Mouse (Mus musculus) forebrain, embryonic 12.5 days (tissue): ENCODE measurements around the gene Hist1h1a. TPM values are rescaled to one million over a fixed set of nuclear protein-coding genes. Genes with fewer than 3 reads are reported as not detected.
"Not testable (repeated sequence)": the region's sequence is repeated elsewhere in the genome, so short reads cannot be mapped to it uniquely, and the experiment has no call there.

ENCODE experiments used
- ATAC-seq: fragments of 200-750 bp; cut with Nextera tagmentation; 2 replicates; pipeline ENCODE4 v1.8.0; 2017; ENCODE audit warnings: moderate TSS enrichment; ENCODE audit not compliant: low FRiP score
- H3K27ac ChIP-seq: fragments of 300-500 bp; sonication (generic); 2 replicates; pipeline ENCODE4 v1.5.1; 2016; ENCODE audit warnings: mild to moderate bottlenecking
- H3K27me3 ChIP-seq: fragments of 300-500 bp; sonication (generic); 2 replicates; pipeline ENCODE4 v1.6.1; 2016; ENCODE audit warnings: mild to moderate bottlenecking
- H3K36me3 ChIP-seq: fragments of 300-500 bp; sonication (generic); replicated peaks from 2 replicates; pipeline ENCODE4 v1.6.1; 2016; ENCODE audit warnings: mild to moderate bottlenecking
- H3K4me1 ChIP-seq: fragments of 300-500 bp; sonication (generic); 2 replicates; pipeline ENCODE4 v1.6.1; 2016
- H3K4me2 ChIP-seq: fragments of 300-500 bp; sonication (generic); 2 replicates; pipeline ENCODE4 v1.6.1; 2016; ENCODE audit warnings: mild to moderate bottlenecking, moderate library complexity
- H3K4me3 ChIP-seq: fragments of 300-500 bp; sonication (generic); replicated peaks from 2 replicates; pipeline ENCODE4 v1.5.1; 2016; ENCODE audit warnings: mild to moderate bottlenecking
- H3K9ac ChIP-seq: fragments of 300-500 bp; sonication (generic); 2 replicates; pipeline ENCODE4 v1.6.1; 2016; ENCODE audit warnings: mild to moderate bottlenecking
- H3K9me3 ChIP-seq: fragments of 300-500 bp; sonication (generic); 2 replicates; pipeline ENCODE4 v1.6.1; 2016
- WGBS: fragments of 180-500 bp; shearing (Covaris S2); methylation state at CpG from one replicate; pipeline ENCODE4 v1.1.7; 2016; 5-methylcytosine and 5-hydroxymethylcytosine counted together
- polyA plus RNA-seq: library from polyadenylated mRNA; unstranded; fragments of >200 nt; fragmentation: Nextera tagmentation; extraction: Ambion mirVana; gene quantifications from 2 replicates; pipeline ENCODE4 v1.2.1, GENCODE M21; 2016

The Hist1h1a gene
- polyA plus RNA-seq, 1 experiment from 2014 or later = 4.0 TPM

- H3K4me1 ChIP-seq = peaks cover 16% of the 10 kb centered on the region
- peak within 1 kb of the TSS; percentile 63 for H3K4me2 ChIP-seq
- H3K27me3 ChIP-seq = no peaks in the 10 kb centered on the region
- H3K27ac ChIP-seq = peak within 1 kb of the TSS; percentile 96
- peak; percentile 71 for ATAC-seq
- H3K4me3 ChIP-seq = peak within 1 kb of the TSS; percentile 41
- H3K9ac ChIP-seq = peak within 1 kb of the TSS; percentile 63
- no peaks in the 10 kb centered on the region for H3K36me3 ChIP-seq
- H3K9me3 ChIP-seq = no peaks in the 10 kb centered on the region
- under 1% methylated on average over 19 of the region's 22 CpGs for WGBS
These were observed 6.7 kb upstream of the Hist1h1a start, which contains the start of gene Hist1h4b for GRCm38 (mm10) chr13:23756790-23757189. Hist1h4b (plus strand) TSS chr13:23757013.

DNA sequence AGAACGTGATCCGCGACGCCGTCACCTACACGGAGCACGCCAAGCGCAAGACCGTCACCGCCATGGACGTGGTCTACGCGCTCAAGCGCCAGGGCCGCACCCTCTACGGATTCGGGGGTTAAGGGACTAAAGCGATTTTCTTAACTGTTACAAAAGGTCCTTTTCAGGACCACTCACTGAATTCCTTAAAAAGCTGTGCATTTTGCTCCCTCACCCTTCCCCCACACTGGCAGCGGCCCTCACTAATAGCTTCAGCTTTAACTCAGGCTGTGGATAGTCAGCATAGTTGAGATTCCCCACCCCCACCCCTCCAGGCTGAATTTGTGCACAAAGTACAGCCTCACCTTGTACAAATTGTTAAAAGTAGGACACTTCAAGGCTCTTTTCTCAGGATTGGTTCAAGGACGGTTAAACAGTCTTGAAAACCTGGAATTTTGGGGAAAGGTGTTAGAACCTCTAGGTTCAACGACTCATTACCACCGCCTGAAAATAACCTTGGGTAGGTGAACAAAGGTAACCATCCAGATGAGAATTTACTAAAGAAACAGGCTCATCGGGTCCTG, 6.2 kb upstream of the Hist1h1a start:
- Histone ChIP-seq H3K4me1 (peaks cover 16% of the 10 kb centered on the region), H3K9me3 (no peaks in the 10 kb centered on the region), H3K27me3 (no peaks in the 10 kb centered on the region), H3K36me3 (no peaks in the 10 kb centered on the region), H3K4me3 (peak overlapping the region; percentile 41), H3K9ac (peak overlapping the region; percentile 63), H3K4me2 (peak overlapping the region; percentile 63), H3K27ac (peak overlapping the region; percentile 96)
- WGBS = under 1% methylated on average over 22 of the region's 23 CpGs
- no peak for ATAC-seq

DNA sequence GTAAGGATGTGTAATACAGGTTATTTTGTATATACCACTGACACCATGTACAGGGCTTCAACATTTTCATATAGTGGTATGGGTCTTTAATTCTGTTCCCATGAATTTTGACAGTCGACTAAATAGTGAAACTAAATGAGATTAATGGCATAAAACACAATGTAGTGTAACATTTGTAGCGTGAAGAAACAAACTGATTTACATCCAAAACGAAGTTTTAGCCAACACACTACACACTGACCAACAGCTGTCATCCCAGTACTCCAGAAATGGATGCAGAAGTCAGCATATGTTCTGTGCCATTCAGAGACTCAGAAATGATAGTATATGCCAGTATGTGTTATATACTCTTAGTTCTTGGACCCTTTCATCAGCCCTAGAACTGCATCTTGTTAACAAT, 5.5 kb upstream of the Hist1h1a start:
- 51% methylated on average over 3 of the region's 3 CpGs for WGBS
- ATAC-seq = no peak
- H3K27me3 ChIP-seq = no peaks in the 10 kb centered on the region
- H3K27ac ChIP-seq = 0 out of 2 replicates have a peak overlapping the region, but pooled peaks have one; percentile 27
- no peaks in the 10 kb centered on the region for H3K36me3 ChIP-seq
- no peak overlapping the region for H3K4me2 ChIP-seq
- no peak overlapping the region for H3K9ac ChIP-seq
- no peak overlapping the region for H3K4me3 ChIP-seq
- H3K4me1 ChIP-seq = peaks cover 17% of the 10 kb centered on the region
- H3K9me3 ChIP-seq = no peaks in the 10 kb centered on the region

- 0 out of 2 replicates have a peak overlapping the region, but pooled peaks have one; percentile 10 for H3K27ac ChIP-seq
- 80% methylated on average over 3 of the region's 3 CpGs for WGBS
- H3K4me1 ChIP-seq = peaks cover 28% of the 10 kb centered on the region
- no peak for ATAC-seq
- H3K4me2 ChIP-seq = no peak overlapping the region
- H3K9ac ChIP-seq = no peak overlapping the region
- no peaks in the 10 kb centered on the region for H3K9me3 ChIP-seq
- no peaks in the 10 kb centered on the region for H3K36me3 ChIP-seq
- no peak overlapping the region for H3K4me3 ChIP-seq
- H3K27me3 ChIP-seq = no peaks in the 10 kb centered on the region
These were observed 4.2 kb upstream of the Hist1h1a start for GRCm38 (mm10) chr13:23759251-23759771.

DNA sequence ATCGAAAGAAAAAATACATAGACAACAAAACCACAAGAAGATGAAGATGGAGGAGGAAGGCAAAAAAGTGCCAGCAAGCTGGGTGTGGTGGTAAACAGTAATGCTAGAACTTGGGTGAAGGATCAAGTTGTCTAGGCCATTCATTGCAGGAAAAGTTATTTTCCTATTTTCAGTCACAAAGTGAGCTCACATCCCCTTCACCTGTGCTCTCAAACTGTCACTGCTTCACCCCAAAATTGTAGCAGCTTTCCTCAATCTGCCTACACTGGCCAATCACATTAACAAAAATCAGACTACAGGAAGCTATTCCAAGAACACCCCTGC, 3.6 kb upstream of the Hist1h1a start:
- H3K4me2 ChIP-seq = peak overlapping the region; percentile 70
- H3K4me1 ChIP-seq = peaks cover 30% of the 10 kb centered on the region
- peak overlapping the region; percentile 62; the same call in 1 of the 2 replicates for H3K9ac ChIP-seq
- H3K36me3 ChIP-seq = no peaks in the 10 kb centered on the region
- peak overlapping the region; percentile 41; the same call in 1 of the 2 replicates for H3K4me3 ChIP-seq
- peak overlapping the region; percentile 94 for H3K27ac ChIP-seq
- WGBS = 87% methylated on average over 1 of the region's 1 CpGs
- H3K9me3 ChIP-seq = no peaks in the 10 kb centered on the region
- no peaks in the 10 kb centered on the region for H3K27me3 ChIP-seq
- no peak for ATAC-seq

DNA sequence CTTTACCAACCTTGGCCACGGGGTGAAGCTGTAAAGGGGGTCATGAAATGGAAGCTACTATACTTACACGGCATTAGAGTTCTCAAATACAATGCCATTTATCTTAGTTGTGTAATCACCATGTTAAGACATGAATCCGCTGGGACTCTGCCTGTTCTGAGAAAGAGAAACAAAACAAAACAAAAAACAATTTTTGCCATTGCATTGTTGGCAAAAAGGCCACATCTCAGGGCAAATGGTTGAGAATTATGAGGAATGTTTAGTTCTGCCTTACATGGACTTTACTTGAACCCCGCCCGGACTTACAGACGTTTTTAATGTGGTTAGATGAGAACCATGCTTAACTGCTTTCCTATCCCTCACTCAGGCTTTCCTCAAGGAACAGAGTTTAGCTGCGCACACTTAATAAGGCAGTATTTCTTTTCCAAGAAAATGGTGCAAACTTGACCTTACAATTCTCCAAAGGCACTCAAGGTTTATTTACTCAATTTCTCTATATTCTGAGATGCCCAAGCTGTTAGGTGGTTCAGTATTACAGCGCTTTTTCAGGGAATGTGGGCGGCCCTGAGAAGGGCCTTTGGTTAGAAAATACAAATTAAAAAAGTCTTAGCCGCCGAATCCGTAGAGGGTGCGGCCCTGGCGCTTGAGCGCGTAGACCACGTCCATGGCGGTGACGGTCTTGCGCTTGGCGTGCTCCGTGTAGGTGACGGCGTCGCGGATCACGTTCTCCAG, 3.1 kb upstream of the Hist1h1a start:
- Histone ChIP-seq H3K27me3 (no peaks in the 10 kb centered on the region), H3K4me1 (peaks cover 30% of the 10 kb centered on the region), H3K27ac (peak overlapping the region; percentile 94), H3K9ac (peak overlapping the region; percentile 62), H3K4me2 (peak overlapping the region; percentile 70), H3K9me3 (no peaks in the 10 kb centered on the region), H3K36me3 (no peaks in the 10 kb centered on the region), H3K4me3 (peak overlapping the region; percentile 41)
- 2% methylated on average over 19 of the region's 27 CpGs for WGBS
- no peak for ATAC-seq

DNA sequence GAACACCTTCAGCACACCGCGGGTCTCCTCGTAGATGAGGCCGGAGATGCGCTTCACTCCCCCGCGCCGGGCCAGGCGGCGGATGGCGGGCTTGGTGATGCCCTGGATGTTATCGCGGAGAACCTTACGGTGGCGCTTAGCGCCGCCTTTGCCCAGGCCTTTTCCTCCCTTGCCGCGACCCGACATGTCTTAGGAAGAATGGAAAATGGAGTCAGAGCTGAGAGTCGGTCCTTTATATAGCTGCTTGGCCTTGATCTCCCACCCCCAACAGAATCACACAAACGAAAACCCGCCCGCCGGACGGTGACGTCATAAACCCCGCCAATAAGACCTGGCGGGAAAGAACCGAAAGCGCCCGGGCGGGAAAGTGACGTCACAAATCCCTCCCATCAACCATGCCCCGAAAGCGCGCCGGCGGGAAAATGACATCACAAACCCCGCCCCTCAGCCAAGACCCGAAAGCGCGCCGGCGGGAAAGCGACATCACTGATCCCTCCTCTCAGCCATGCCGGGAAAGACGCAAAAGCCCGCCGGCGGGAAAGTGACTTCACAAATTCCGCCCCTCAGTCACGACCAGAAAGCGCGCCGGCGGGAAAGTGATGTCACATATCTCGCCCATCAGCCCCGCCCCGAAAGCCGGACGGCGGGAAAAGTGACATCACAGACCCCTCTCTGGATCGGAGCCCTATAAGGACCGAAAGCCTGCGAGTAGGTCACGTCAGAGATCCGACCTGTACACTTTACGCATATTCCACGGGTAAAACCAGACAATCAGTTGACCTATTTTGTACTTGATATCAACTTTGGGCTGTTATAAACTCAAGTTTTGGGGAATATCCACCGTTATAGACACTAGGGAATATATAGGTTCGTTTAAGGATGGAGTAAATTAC, 2.2 kb upstream of the Hist1h1a start, which contains the start of gene Hist1h4a:
Gene Hist1h4a (minus strand): TSS at position 259 of the 893 bp plus-strand sequence.
- Histone ChIP-seq H3K4me2 (peak within 1 kb of the TSS; percentile 70), H3K27ac (peak within 1 kb of the TSS; percentile 94), H3K4me1 (peaks cover 30% of the 10 kb centered on the region), H3K9ac (peak within 1 kb of the TSS; percentile 64), H3K36me3 (no peaks in the 10 kb centered on the region), H3K27me3 (no peaks in the 10 kb centered on the region), H3K9me3 (no peaks in the 10 kb centered on the region), H3K4me3 (peak within 1 kb of the TSS; percentile 41)
- ATAC-seq = peak; percentile 81
- WGBS = under 1% methylated on average over 68 of the region's 72 CpGs

DNA sequence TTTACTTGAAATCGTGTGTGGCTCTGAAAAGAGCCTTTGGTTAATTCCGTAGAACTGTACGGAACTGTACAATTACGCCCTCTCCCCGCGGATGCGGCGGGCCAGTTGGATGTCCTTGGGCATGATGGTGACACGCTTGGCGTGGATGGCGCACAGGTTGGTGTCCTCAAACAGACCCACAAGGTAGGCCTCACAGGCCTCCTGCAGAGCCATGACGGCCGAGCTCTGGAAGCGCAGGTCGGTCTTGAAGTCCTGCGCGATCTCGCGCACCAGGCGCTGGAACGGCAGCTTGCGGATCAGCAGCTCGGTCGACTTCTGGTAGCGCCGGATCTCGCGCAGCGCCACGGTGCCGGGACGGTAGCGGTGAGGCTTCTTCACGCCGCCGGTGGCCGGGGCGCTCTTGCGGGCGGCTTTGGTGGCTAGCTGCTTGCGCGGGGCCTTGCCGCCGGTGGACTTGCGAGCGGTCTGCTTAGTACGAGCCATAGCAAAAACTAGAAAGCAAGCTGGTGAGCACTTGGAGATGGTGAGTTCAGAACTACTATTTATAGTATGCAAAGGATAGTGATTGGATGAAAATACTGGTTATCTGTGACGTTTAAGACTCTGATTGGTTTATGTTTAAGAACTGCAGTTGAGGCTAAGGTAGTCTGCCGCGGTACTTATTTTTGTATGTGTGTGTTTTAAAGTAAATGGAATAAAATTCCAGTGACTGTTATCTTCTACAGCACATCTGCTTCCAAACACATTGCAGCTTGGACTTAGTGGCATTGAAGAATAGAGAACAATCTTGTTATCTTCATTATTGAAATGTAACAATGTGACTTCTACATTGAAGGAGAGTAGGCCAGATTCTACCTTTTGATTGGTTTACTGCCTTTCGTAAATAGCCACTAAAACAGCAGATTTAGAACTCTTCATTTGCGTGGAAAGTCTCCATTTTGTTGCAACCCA, 1.3 kb upstream of the Hist1h1a start, which contains the start of gene Hist1h3a:
Gene Hist1h3a (minus strand): TSS at position 516 of the 951 bp plus-strand sequence.
- Histone ChIP-seq H3K9ac (peak within 1 kb of the TSS; percentile 64), H3K4me1 (peaks cover 30% of the 10 kb centered on the region), H3K27ac (peak within 1 kb of the TSS; percentile 94), H3K4me2 (peak within 1 kb of the TSS; percentile 70), H3K4me3 (peak within 1 kb of the TSS; percentile 52)
- not testable (repeated sequence) for H3K27me3 ChIP-seq, H3K9me3 ChIP-seq, H3K36me3 ChIP-seq
- ATAC-seq = peak; percentile 63
- WGBS = under 1% methylated on average over 32 of the region's 52 CpGs

DNA sequence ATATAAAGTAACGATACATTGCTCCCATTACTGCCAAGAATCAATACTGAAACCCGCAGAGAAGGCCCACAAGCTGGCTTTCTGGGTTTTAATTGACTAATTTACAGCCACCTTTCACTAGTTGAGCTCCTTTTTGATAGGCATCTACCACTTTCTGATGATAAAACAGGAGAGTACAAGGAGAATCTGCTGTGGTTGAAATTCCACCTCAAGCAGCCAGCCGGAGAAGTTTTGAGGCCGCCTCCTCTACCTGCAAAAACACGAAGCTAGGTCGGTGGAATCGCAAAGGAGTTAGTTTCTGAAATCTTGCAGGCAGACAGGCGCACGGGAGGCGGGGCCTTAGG, 252 bp upstream of the Hist1h1a start:
- no peaks in the 10 kb centered on the region for H3K36me3 ChIP-seq
- ATAC-seq = no peak
- peaks cover 23% of the 10 kb centered on the region for H3K4me1 ChIP-seq
- WGBS = 2% methylated on average over 10 of the region's 10 CpGs
- peak overlapping the region; percentile 70 for H3K4me2 ChIP-seq
- H3K27ac ChIP-seq = peak overlapping the region; percentile 94
- no peaks in the 10 kb centered on the region for H3K27me3 ChIP-seq
- peak overlapping the region; percentile 56; the same call in 1 of the 2 replicates for H3K9ac ChIP-seq
- no peaks in the 10 kb centered on the region for H3K9me3 ChIP-seq
- H3K4me3 ChIP-seq = peak overlapping the region; percentile 52

DNA sequence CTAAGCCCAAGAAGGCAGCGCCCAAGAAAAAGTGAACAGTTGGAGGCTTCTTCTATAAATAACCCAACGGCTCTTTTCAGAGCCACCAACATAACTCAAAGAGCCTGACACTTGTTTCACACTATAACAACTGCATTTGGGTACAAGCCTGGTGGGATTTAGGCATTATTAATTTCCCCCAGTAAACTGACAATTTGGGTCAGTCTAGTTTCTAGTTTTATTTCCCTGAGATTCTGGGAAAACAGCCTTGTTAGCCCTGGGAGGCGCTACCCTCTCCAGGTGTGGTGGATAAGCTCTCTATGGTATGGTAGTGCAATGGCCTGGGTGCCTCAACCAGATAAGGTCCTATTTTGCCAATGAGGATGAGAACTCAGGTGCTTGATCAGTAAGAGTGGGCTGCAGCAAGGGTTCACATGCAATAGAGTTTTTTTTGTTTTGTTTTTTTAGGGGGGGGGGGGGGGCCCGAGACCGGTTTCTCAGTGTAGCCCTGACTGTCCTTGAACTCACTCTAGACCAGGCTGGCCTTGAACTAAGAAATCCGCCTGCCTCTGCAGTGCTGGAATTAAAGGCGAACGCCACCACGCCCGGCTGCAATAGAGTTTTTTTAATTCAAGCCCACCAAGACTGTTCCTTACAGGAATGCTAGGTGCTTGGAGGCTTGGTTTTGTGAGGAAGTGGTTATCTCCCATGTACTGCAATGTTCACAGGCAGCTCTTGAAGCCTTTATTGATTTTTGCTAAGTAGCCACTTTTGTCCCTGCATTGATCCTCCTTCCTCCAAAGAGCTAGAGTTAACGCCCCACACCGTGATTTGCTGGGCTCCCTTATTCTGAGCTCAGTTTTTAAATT, 1.1 kb downstream of the Hist1h1a start:
- Histone ChIP-seq H3K27me3 (no peaks in the 10 kb centered on the region), H3K9me3 (no peaks in the 10 kb centered on the region), H3K36me3 (no peaks in the 10 kb centered on the region), H3K27ac (peak overlapping the region; percentile 94), H3K4me2 (peak overlapping the region; percentile 70), H3K4me3 (peak overlapping the region; percentile 52), H3K9ac (peak overlapping the region; percentile 83), H3K4me1 (peaks cover 23% of the 10 kb centered on the region)
- 34% methylated on average over 12 of the region's 12 CpGs for WGBS
- ATAC-seq = no peak
